9 mouse cellular contexts compared by ENCODE assay signal in the genomic region with DNA sequence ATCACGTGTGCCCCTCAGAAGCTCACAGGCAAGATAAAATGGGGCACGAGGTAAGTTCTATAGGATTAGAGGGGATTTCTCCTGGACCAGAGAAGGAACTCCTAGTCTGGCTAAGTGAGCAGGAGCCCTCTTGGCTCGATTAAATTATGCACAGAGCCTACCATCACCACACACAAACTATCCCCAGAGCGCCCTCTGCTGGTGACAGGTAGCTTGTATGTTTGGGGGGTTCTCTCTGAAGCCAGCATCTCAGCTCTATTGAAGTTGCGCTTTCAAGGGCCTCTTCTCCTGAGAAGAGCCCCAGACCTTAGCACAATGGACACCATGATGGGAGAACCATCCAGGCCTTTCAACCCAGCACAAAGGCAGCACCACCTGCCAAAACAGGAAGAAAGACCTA.
DNase-seq lines count a peak whose midpoint lies in the region; ATAC-seq and TF ChIP-seq lines count a peak whose summit lies in the region.
"Had no signal": no experiment of that assay in that cellular context is flagged by ENCODE, and none has a peak within 500 bp of the region (broad histone marks: within the 10 kb centered on the region; RNA-seq: fewer than 3 reads in every experiment).

No protein-coding gene starts in this region.

- H3K27ac ChIP-seq in embryonic facial prominence, embryonic 11.5 days (replicated peaks; ENCODE audit: low read depth, low read length), result no peak overlapping the region
- no peak overlapping the region for H3K27ac ChIP-seq in heart, postnatal 0 days (ENCODE audit: low read depth)
- H3K27ac ChIP-seq: liver, embryonic 15.5 days had no signal

- no peak overlapping the region for H3K4me3 ChIP-seq in embryonic facial prominence, embryonic 11.5 days (ENCODE audit: low read depth, low read length)
- no peak overlapping the region for H3K4me3 ChIP-seq in heart, postnatal 0 days (ENCODE audit: low read depth, low read length)
- H3K4me3 ChIP-seq: liver, embryonic 15.5 days had no signal

- H3K4me1 ChIP-seq in embryonic facial prominence, embryonic 11.5 days (ENCODE audit: control insufficient read depth, insufficient read depth, low read length), result no peaks in the 10 kb centered on the region
- H3K4me1 ChIP-seq in heart, postnatal 0 days (ENCODE audit: control insufficient read depth, insufficient read depth), result peaks cover 1% of the 10 kb centered on the region
- H3K4me1 ChIP-seq: liver, embryonic 15.5 days had no signal

- no peaks in the 10 kb centered on the region for H3K9me3 ChIP-seq in embryonic facial prominence, embryonic 11.5 days (replicated peaks; ENCODE audit: control insufficient read depth, low read length)
- no peaks in the 10 kb centered on the region for H3K9me3 ChIP-seq in heart, postnatal 0 days (replicated peaks; ENCODE audit: control insufficient read depth, low read length)
- H3K9me3 ChIP-seq: liver, embryonic 15.5 days had no signal

- DNase-seq in MN1 (ENCODE audit: low spot score), result peak; percentile 26
- DNase-seq in adrenal gland, postnatal 4 days (ENCODE audit: low spot score in 2 of 2), result peak; percentile 32 to 46
- DNase-seq in embryonic facial prominence, embryonic 11.5 days (ENCODE audit: low spot score), result peak; percentile 87
- DNase-seq in heart, postnatal 0 days (ENCODE audit: low spot score), result peak; percentile 57
- peak; percentile 79 for DNase-seq in layer of hippocampus, adult 9-11 months
- peak; percentile 77 for DNase-seq in lung, postnatal 36 days
- peak; percentile 91 for DNase-seq in right cerebral cortex, postnatal 4 days

- no peaks in the 10 kb centered on the region for H3K36me3 ChIP-seq in embryonic facial prominence, embryonic 11.5 days (replicated peaks; ENCODE audit: control insufficient read depth, insufficient read depth, low read depth, low read length)
- H3K36me3 ChIP-seq in heart, postnatal 0 days (replicated peaks; ENCODE audit: control insufficient read depth, insufficient read depth, low read length), result no peaks in the 10 kb centered on the region
- H3K36me3 ChIP-seq: liver, embryonic 15.5 days had no signal

- H3K4me2 ChIP-seq in embryonic facial prominence, embryonic 11.5 days (ENCODE audit: low read depth, low read length), result no peak overlapping the region
- H3K4me2 ChIP-seq in heart, postnatal 0 days (ENCODE audit: low read depth, low read length), result no peak overlapping the region
- H3K4me2 ChIP-seq: liver, embryonic 15.5 days had no signal

- H3K27me3 ChIP-seq in embryonic facial prominence, embryonic 11.5 days (ENCODE audit: control insufficient read depth, insufficient read depth, low read length), result no peaks in the 10 kb centered on the region
- no peaks in the 10 kb centered on the region for H3K27me3 ChIP-seq in heart, postnatal 0 days (ENCODE audit: control insufficient read depth, insufficient read depth, low read length)
- H3K27me3 ChIP-seq: liver, embryonic 15.5 days had no signal

- no peak overlapping the region for H3K9ac ChIP-seq in embryonic facial prominence, embryonic 11.5 days (replicated peaks; ENCODE audit: low read length)
- H3K9ac ChIP-seq in heart, postnatal 0 days (replicated peaks; ENCODE audit: low read depth, low read length), result no peak overlapping the region
- H3K9ac ChIP-seq: liver, embryonic 15.5 days had no signal

- ATAC-seq in embryonic facial prominence, embryonic 11.5 days (replicated peaks; ENCODE audit: insufficient number of reproducible peaks, low FRiP score, low TSS enrichment, low read depth), result no peak
- ATAC-seq in heart, postnatal 0 days (ENCODE audit: insufficient read depth, low read depth), result peak; percentile 44; the same call in 1 of the 2 replicates
- no peak for ATAC-seq in erythroblast, adult 5-6 weeks (replicated peaks; ENCODE audit: low FRiP score, poor library complexity, severe bottlenecking)

- WGBS in embryonic facial prominence, embryonic 11.5 days, result 37% methylated on average over 5 of the region's 5 CpGs
- whole genome bisulfite sequencing in heart, postnatal 0 days, result 46% methylated on average over 5 of the region's 5 CpGs

- TF ChIP-seq EP300 in heart, postnatal 0 days (IDR thresholded peaks at IDR 0.05; ENCODE audit: low read depth), result no peak

- peak; percentile 78 for TF ChIP-seq CTCF in heart, postnatal 0 days (IDR thresholded peaks at IDR 0.05; ENCODE audit: low read depth)

Comparison
In these comparisons a context has a peak if more than half of its experiments do, and no peak if none do; other contexts are left out.
1. DNase-seq: peak in every context shown above with its lines; median percentile 91 in right cerebral cortex, postnatal 4 days; 87 in embryonic facial prominence, embryonic 11.5 days; 79 in layer of hippocampus, adult 9-11 months; 77 in lung, postnatal 36 days; 57 in heart, postnatal 0 days; 39 in adrenal gland, postnatal 4 days; 26 in MN1.